ENCODE assay signal across 8 mouse cellular contexts in the genomic region with DNA sequence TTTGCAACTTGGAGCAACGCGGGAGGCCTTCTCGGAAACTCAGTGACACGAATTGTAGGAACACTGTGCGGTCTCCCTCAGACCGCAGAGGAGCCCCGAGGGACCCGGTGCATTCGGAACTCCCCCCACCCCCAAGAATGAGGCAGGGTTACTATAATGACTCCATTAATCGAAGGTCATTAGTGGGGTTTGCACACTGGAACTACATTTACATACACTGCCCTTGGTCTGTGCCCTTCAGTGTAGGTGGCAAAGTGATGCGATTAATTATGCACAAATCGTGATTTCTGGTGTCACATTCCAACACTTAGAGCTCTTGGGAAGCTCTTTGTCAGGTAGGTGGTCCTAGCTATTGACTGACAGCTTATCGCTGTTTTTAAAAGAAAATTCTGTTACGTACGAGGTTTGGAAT. TPM values are rescaled to one million over a fixed set of nuclear protein-coding genes. Genes with fewer than 3 reads are reported as not detected.
DNase-seq lines count a peak whose midpoint lies in the region; ATAC-seq lines count a peak whose summit lies in the region.

No protein-coding gene starts in this region.

- no peaks in the 10 kb centered on the region for H3K27me3 ChIP-seq in lung, embryonic 15.5 days
- H3K27me3 ChIP-seq in embryonic facial prominence, embryonic 10.5 days (replicated peaks; ENCODE audit: low read depth, poor library complexity, severe bottlenecking) = peaks cover 11% of the 10 kb centered on the region
- no peaks in the 10 kb centered on the region for H3K27me3 ChIP-seq in intestine, embryonic 14.5 days (replicated peaks; ENCODE audit: control insufficient read depth, insufficient read depth, low read length)

- peak overlapping the region; percentile 91 for H3K4me2 ChIP-seq in lung, embryonic 15.5 days
- H3K4me2 ChIP-seq in intestine, embryonic 14.5 days (ENCODE audit: low read length) = peak overlapping the region; percentile 89

- 2% methylated on average over 15 of the region's 15 CpGs for WGBS in lung, embryonic 15.5 days
- under 1% methylated on average over 15 of the region's 15 CpGs for WGBS in embryonic facial prominence, embryonic 10.5 days
- 3% methylated on average over 15 of the region's 15 CpGs for WGBS in intestine, embryonic 14.5 days

- DNase-seq in lung, postnatal 14 days = no peak
- no peak for DNase-seq in embryonic facial prominence, embryonic 10.5 days (ENCODE audit: low spot score)
- no peak for DNase-seq in intestine, embryonic 14.5 days (ENCODE audit: low spot score)
- DNase-seq in mesoderm, embryonic 11.5 days (ENCODE audit: low read depth, low spot score) = peak; percentile 52
- DNase-seq in thymus, postnatal 36 days = no peak
- DNase-seq in cerebellum, postnatal 25 days = no peak

- peak overlapping the region; percentile 58 for H3K9ac ChIP-seq in lung, embryonic 15.5 days
- peak overlapping the region; percentile 81 for H3K9ac ChIP-seq in intestine, embryonic 14.5 days (ENCODE audit: low read length)

- H3K27ac ChIP-seq in lung, embryonic 15.5 days = peak overlapping the region; percentile 99
- H3K27ac ChIP-seq in embryonic facial prominence, embryonic 10.5 days (replicated peaks) = peak overlapping the region; percentile 99
- peak overlapping the region; percentile 99 for H3K27ac ChIP-seq in intestine, embryonic 14.5 days (ENCODE audit: low read depth)

- H3K36me3 ChIP-seq in lung, embryonic 15.5 days = no peaks in the 10 kb centered on the region
- H3K36me3 ChIP-seq in embryonic facial prominence, embryonic 10.5 days (replicated peaks) = peaks cover 6% of the 10 kb centered on the region; the same call in 1 of the 2 replicates
- H3K36me3 ChIP-seq in intestine, embryonic 14.5 days (ENCODE audit: control insufficient read depth, insufficient read depth, low read length) = 0 out of 2 replicates have a peak, but pooled peaks cover 3% of the 10 kb centered on the region

- ATAC-seq in lung, embryonic 15.5 days (ENCODE audit: borderline replicate concordance, extremely low read depth, low FRiP score, low TSS enrichment) = no peak
- ATAC-seq in intestine, embryonic 14.5 days (replicated peaks; ENCODE audit: low FRiP score, low TSS enrichment, low read depth) = no peak
- ATAC-seq in CD4-positive, CD25-positive, alpha-beta regulatory T cell, adult 4 months = no peak

- peaks cover 51% of the 10 kb centered on the region for H3K4me1 ChIP-seq in lung, embryonic 15.5 days
- H3K4me1 ChIP-seq in embryonic facial prominence, embryonic 10.5 days = peaks cover 66% of the 10 kb centered on the region
- H3K4me1 ChIP-seq in intestine, embryonic 14.5 days (replicated peaks; ENCODE audit: control insufficient read depth, insufficient read depth, low read length) = peaks cover 28% of the 10 kb centered on the region

- no peaks in the 10 kb centered on the region for H3K9me3 ChIP-seq in lung, embryonic 15.5 days
- no peaks in the 10 kb centered on the region for H3K9me3 ChIP-seq in embryonic facial prominence, embryonic 10.5 days
- H3K9me3 ChIP-seq in intestine, embryonic 14.5 days (ENCODE audit: control insufficient read depth, low read length) = no peaks in the 10 kb centered on the region

- H3K4me3 ChIP-seq in lung, embryonic 15.5 days = peak overlapping the region; percentile 68
- H3K4me3 ChIP-seq in embryonic facial prominence, embryonic 10.5 days = peak overlapping the region; percentile 76
- peak overlapping the region; percentile 94 for H3K4me3 ChIP-seq in intestine, embryonic 14.5 days (ENCODE audit: low read depth, low read length)

RNA-seq across cellular contexts. Expression of gene Id2, which starts 0.3 kb away (rescaled TPM):
- 420 and 447 TPM in 2 replicates for polyA plus RNA-seq in lung, embryonic 15.5 days (2015; fragmentation: Nextera tagmentation; extraction: Ambion mirVana)
- 400 and 403 TPM in 2 replicates for polyA plus RNA-seq in embryonic facial prominence, embryonic 10.5 days (2016; fragmentation: Nextera tagmentation; extraction: Ambion mirVana)
- polyA plus RNA-seq in intestine, embryonic 14.5 days (2014; fragmentation: Nextera tagmentation; extraction: Ambion mirVana) = 502 and 573 TPM in 2 replicates
- 100 to 1,000 TPM; 249 to 258 TPM for polyA plus RNA-seq in CD4-positive, CD25-positive, alpha-beta regulatory T cell, adult 4 months (2017; shearing (Covaris generic))
